Mouse (Mus musculus): Measurements from ENCODE around the gene H2-T24. TPM values are rescaled to one million over a fixed set of nuclear protein-coding genes. Genes with fewer than 3 reads are reported as not detected.
"Not testable (repeated sequence)": the region's sequence is repeated elsewhere in the genome, so short reads cannot be mapped to it uniquely, and the experiment has no call there.

The H2-T24 gene
- polyA plus RNA-seq, 1 experiment from 2014 or later: 2.2 TPM

GRCm38 (mm10) chr17:36019519-36019918 lies 841 bp downstream of the H2-T24 start:
- 67% methylated on average over 3 of the region's 3 CpGs for WGBS
- ATAC-seq (ENCODE audit: low read depth) (no peak), DNase-seq (ENCODE audit: low spot score) (no peak)
- Histone ChIP-seq H3K4me1 (ENCODE audit: control insufficient read depth, insufficient read depth, low read length) (peaks cover 5% of the 10 kb centered on the region; the same call in 1 of the 2 replicates), H3K4me2 (ENCODE audit: low read depth, low read length) (no peak overlapping the region), H3K9ac (ENCODE audit: low read depth, low read length) (no peak overlapping the region), H3K36me3 (ENCODE audit: control insufficient read depth, insufficient read depth, low read length) (0 out of 2 replicates have a peak, but pooled peaks cover 1% of the 10 kb centered on the region), H3K4me3 (ENCODE audit: low read depth, low read length) (no peak overlapping the region), H3K9me3 (ENCODE audit: control insufficient read depth, low read length) (no peaks in the 10 kb centered on the region), H3K27me3 (replicated peaks; ENCODE audit: control insufficient read depth, insufficient read depth, low read length) (no peaks in the 10 kb centered on the region), H3K27ac (replicated peaks; ENCODE audit: low read depth, low read length) (no peak overlapping the region)

- 63% methylated on average over 2 of the region's 2 CpGs for WGBS
- no peak for DNase-seq (ENCODE audit: low spot score)
Observed at GRCm38 (mm10) chr17:36018979-36019378, 1.4 kb downstream of the H2-T24 start.

GRCm38 (mm10) chr17:36017046-36017445 lies 3.3 kb downstream of the H2-T24 start:
- no peak overlapping the region for H3K27ac ChIP-seq (replicated peaks; ENCODE audit: low read depth, low read length)
- H3K9ac ChIP-seq (ENCODE audit: low read depth, low read length): no peak overlapping the region
- ATAC-seq (ENCODE audit: low read depth) (no peak), DNase-seq (ENCODE audit: low spot score) (no peak)
- no peak overlapping the region for H3K4me2 ChIP-seq (ENCODE audit: low read depth, low read length)
- H3K27me3 ChIP-seq (replicated peaks; ENCODE audit: control insufficient read depth, insufficient read depth, low read length): no peaks in the 10 kb centered on the region
- no peaks in the 10 kb centered on the region for H3K9me3 ChIP-seq (ENCODE audit: control insufficient read depth, low read length)
- no peak overlapping the region for H3K4me3 ChIP-seq (ENCODE audit: low read depth, low read length)
- 0 out of 2 replicates have a peak, but pooled peaks cover 5% of the 10 kb centered on the region for H3K36me3 ChIP-seq (ENCODE audit: control insufficient read depth, insufficient read depth, low read length)
- 87% methylated on average over 5 of the region's 5 CpGs for WGBS
- H3K4me1 ChIP-seq (ENCODE audit: control insufficient read depth, insufficient read depth, low read length): no peaks in the 10 kb centered on the region

More at GRCm38 (mm10) chr17:36018979-36019378, 1.4 kb downstream of the H2-T24 start:
- Histone ChIP-seq H3K9me3 (ENCODE audit: control insufficient read depth, low read length) (no peaks in the 10 kb centered on the region), H3K27ac (replicated peaks; ENCODE audit: low read depth, low read length) (no peak overlapping the region), H3K27me3 (replicated peaks; ENCODE audit: control insufficient read depth, insufficient read depth, low read length) (no peaks in the 10 kb centered on the region), H3K4me2 (ENCODE audit: low read depth, low read length) (no peak overlapping the region), H3K4me1 (ENCODE audit: control insufficient read depth, insufficient read depth, low read length) (peaks cover 5% of the 10 kb centered on the region; the same call in 1 of the 2 replicates), H3K9ac (ENCODE audit: low read depth, low read length) (no peak overlapping the region), H3K4me3 (ENCODE audit: low read depth, low read length) (no peak overlapping the region), H3K36me3 (ENCODE audit: control insufficient read depth, insufficient read depth, low read length) (0 out of 2 replicates have a peak, but pooled peaks cover 5% of the 10 kb centered on the region)
- ATAC-seq (ENCODE audit: low read depth): no peak

- no peaks in the 10 kb centered on the region for H3K4me1 ChIP-seq (ENCODE audit: control insufficient read depth, insufficient read depth, low read length)
- ATAC-seq (ENCODE audit: low read depth): no peak
- no peak overlapping the region for H3K27ac ChIP-seq (replicated peaks; ENCODE audit: low read depth, low read length)
- H3K9ac ChIP-seq (ENCODE audit: low read depth, low read length): no peak overlapping the region
- H3K36me3 ChIP-seq (ENCODE audit: control insufficient read depth, insufficient read depth, low read length): 0 out of 2 replicates have a peak, but pooled peaks cover 5% of the 10 kb centered on the region
- DNase-seq (ENCODE audit: low spot score): no peak
- no peaks in the 10 kb centered on the region for H3K27me3 ChIP-seq (replicated peaks; ENCODE audit: control insufficient read depth, insufficient read depth, low read length)
- H3K4me2 ChIP-seq (ENCODE audit: low read depth, low read length): no peak overlapping the region
- no peaks in the 10 kb centered on the region for H3K9me3 ChIP-seq (ENCODE audit: control insufficient read depth, low read length)
- WGBS: 91% methylated on average over 4 of the region's 5 CpGs
- no peak overlapping the region for H3K4me3 ChIP-seq (ENCODE audit: low read depth, low read length)
Observed at GRCm38 (mm10) chr17:36014977-36015376, 5.4 kb downstream of the H2-T24 start.

GRCm38 (mm10) chr17:36004409-36004808 lies 16.0 kb downstream of the H2-T24 start:
- WGBS: 93% methylated on average over 7 of the region's 7 CpGs
- H3K36me3 ChIP-seq (ENCODE audit: control insufficient read depth, insufficient read depth, low read length); H3K9me3 ChIP-seq (ENCODE audit: control insufficient read depth, low read length); H3K4me1 ChIP-seq (ENCODE audit: control insufficient read depth, insufficient read depth, low read length); H3K27ac ChIP-seq (replicated peaks; ENCODE audit: low read depth, low read length); DNase-seq (ENCODE audit: low spot score); H3K4me3 ChIP-seq (ENCODE audit: low read depth, low read length); H3K9ac ChIP-seq (ENCODE audit: low read depth, low read length); H3K4me2 ChIP-seq (ENCODE audit: low read depth, low read length); H3K27me3 ChIP-seq (replicated peaks; ENCODE audit: control insufficient read depth, insufficient read depth, low read length); ATAC-seq (ENCODE audit: low read depth): not testable (repeated sequence)

GRCm38 (mm10) chr17:36003331-36003730 lies 17.0 kb downstream of the H2-T24 start:
- Histone ChIP-seq H3K9me3 (ENCODE audit: control insufficient read depth, low read length) (0 out of 2 replicates have a peak, but pooled peaks cover 5% of the 10 kb centered on the region), H3K27ac (replicated peaks; ENCODE audit: low read depth, low read length) (no peak overlapping the region), H3K9ac (ENCODE audit: low read depth, low read length) (no peak overlapping the region), H3K36me3 (ENCODE audit: control insufficient read depth, insufficient read depth, low read length) (no peaks in the 10 kb centered on the region), H3K4me2 (ENCODE audit: low read depth, low read length) (no peak overlapping the region), H3K4me3 (ENCODE audit: low read depth, low read length) (no peak overlapping the region), H3K4me1 (ENCODE audit: control insufficient read depth, insufficient read depth, low read length) (no peaks in the 10 kb centered on the region), H3K27me3 (replicated peaks; ENCODE audit: control insufficient read depth, insufficient read depth, low read length) (no peaks in the 10 kb centered on the region)
- ATAC-seq (ENCODE audit: low read depth) (no peak), DNase-seq (ENCODE audit: low spot score) (no peak)
- WGBS: 93% methylated on average over 7 of the region's 7 CpGs

- Histone ChIP-seq H3K4me2 (ENCODE audit: low read depth, low read length) (no peak overlapping the region), H3K36me3 (ENCODE audit: control insufficient read depth, insufficient read depth, low read length) (no peaks in the 10 kb centered on the region), H3K27me3 (replicated peaks; ENCODE audit: control insufficient read depth, insufficient read depth, low read length) (no peaks in the 10 kb centered on the region), H3K9ac (ENCODE audit: low read depth, low read length) (no peak overlapping the region), H3K9me3 (ENCODE audit: control insufficient read depth, low read length) (0 out of 2 replicates have a peak, but pooled peaks cover 5% of the 10 kb centered on the region), H3K27ac (replicated peaks; ENCODE audit: low read depth, low read length) (no peak overlapping the region), H3K4me3 (ENCODE audit: low read depth, low read length) (no peak overlapping the region), H3K4me1 (ENCODE audit: control insufficient read depth, insufficient read depth, low read length) (no peaks in the 10 kb centered on the region)
- no peak for ATAC-seq (ENCODE audit: low read depth)
- 95% methylated on average over 6 of the region's 6 CpGs for WGBS
- no peak for DNase-seq (ENCODE audit: low spot score)
Observed at GRCm38 (mm10) chr17:36001966-36002365, 18.4 kb downstream of the H2-T24 start.

- ATAC-seq (ENCODE audit: low read depth) (no peak), DNase-seq (ENCODE audit: low spot score) (no peak)
- 96% methylated on average over 12 of the region's 12 CpGs for WGBS
- Histone ChIP-seq H3K27ac (replicated peaks; ENCODE audit: low read depth, low read length) (no peak overlapping the region), H3K4me3 (ENCODE audit: low read depth, low read length) (no peak overlapping the region), H3K36me3 (ENCODE audit: control insufficient read depth, insufficient read depth, low read length) (no peaks in the 10 kb centered on the region), H3K9ac (ENCODE audit: low read depth, low read length) (no peak overlapping the region), H3K9me3 (ENCODE audit: control insufficient read depth, low read length) (no peaks in the 10 kb centered on the region), H3K4me1 (ENCODE audit: control insufficient read depth, insufficient read depth, low read length) (no peaks in the 10 kb centered on the region), H3K27me3 (replicated peaks; ENCODE audit: control insufficient read depth, insufficient read depth, low read length) (no peaks in the 10 kb centered on the region), H3K4me2 (ENCODE audit: low read depth, low read length) (no peak overlapping the region)
Observed at GRCm38 (mm10) chr17:36001121-36001897, 19.1 kb downstream of the H2-T24 start.

GRCm38 (mm10) chr17:36000349-36000748 lies 20.0 kb downstream of the H2-T24 start:
- H3K4me3 ChIP-seq (ENCODE audit: low read depth, low read length): no peak overlapping the region
- H3K4me2 ChIP-seq (ENCODE audit: low read depth, low read length): no peak overlapping the region
- H3K4me1 ChIP-seq (ENCODE audit: control insufficient read depth, insufficient read depth, low read length): peaks cover 3% of the 10 kb centered on the region; the same call in 1 of the 2 replicates
- H3K27me3 ChIP-seq (replicated peaks; ENCODE audit: control insufficient read depth, insufficient read depth, low read length): no peaks in the 10 kb centered on the region
- no peak overlapping the region for H3K27ac ChIP-seq (replicated peaks; ENCODE audit: low read depth, low read length)
- H3K9ac ChIP-seq (ENCODE audit: low read depth, low read length): no peak overlapping the region
- DNase-seq (ENCODE audit: low spot score) (no peak), ATAC-seq (ENCODE audit: low read depth) (no peak)
- no peaks in the 10 kb centered on the region for H3K9me3 ChIP-seq (ENCODE audit: control insufficient read depth, low read length)
- no peaks in the 10 kb centered on the region for H3K36me3 ChIP-seq (ENCODE audit: control insufficient read depth, insufficient read depth, low read length)
- WGBS: 85% methylated on average over 4 of the region's 4 CpGs

Data from embryonic facial prominence, embryonic 14.5 days (tissue).